Mouse (Mus musculus) neural tube, embryonic 13.5 days (tissue): ENCODE measurements at regions not wholly inside any gene's neighbourhood (a gene's known extent, or its start where the extent isn't known, plus 50 kb on each side); places are given as distances from the start of the nearest gene placed in this dataset.

Experiments
- ATAC-seq: fragments of 200-750 bp; cut with Nextera tagmentation; 2 replicates; pipeline ENCODE4 v1.8.0; 2017; ENCODE audit warnings: low read depth, mild to moderate bottlenecking, moderate TSS enrichment, moderate library complexity
- H3K27ac ChIP-seq: fragments of 300-500 bp; sonication (generic); replicated peaks from 2 replicates; pipeline ENCODE4 v1.5.1; 2015; ENCODE audit warnings: moderate library complexity, mild to moderate bottlenecking, inconsistent platforms
- H3K27me3 ChIP-seq: fragments of 300-500 bp; sonication (generic); 2 replicates; pipeline ENCODE4 v1.6.1; 2015; ENCODE audit warnings: mild to moderate bottlenecking, inconsistent platforms
- H3K36me3 ChIP-seq: fragments of 300-500 bp; sonication (generic); 2 replicates; pipeline ENCODE4 v1.6.1; 2015; ENCODE audit warnings: mild to moderate bottlenecking, inconsistent platforms
- H3K4me1 ChIP-seq: fragments of 300-500 bp; sonication (generic); replicated peaks from 2 replicates; pipeline ENCODE4 v1.6.1; 2015; ENCODE audit warnings: inconsistent platforms
- H3K4me2 ChIP-seq: fragments of 300-500 bp; sonication (generic); 2 replicates; pipeline ENCODE4 v1.6.1; 2015; ENCODE audit warnings: inconsistent platforms, mild to moderate bottlenecking, moderate library complexity
- H3K4me3 ChIP-seq: fragments of 300-500 bp; sonication (generic); 2 replicates; pipeline ENCODE4 v1.5.1; 2015; ENCODE audit warnings: mild to moderate bottlenecking, inconsistent platforms
- H3K9ac ChIP-seq: fragments of 300-500 bp; sonication (generic); 2 replicates; pipeline ENCODE4 v1.6.1; 2015; ENCODE audit warnings: moderate library complexity, mild to moderate bottlenecking, inconsistent platforms
- H3K9me3 ChIP-seq: fragments of 300-500 bp; sonication (generic); 2 replicates; pipeline ENCODE4 v1.6.1; 2016; ENCODE audit warnings: inconsistent platforms
- WGBS: fragments of 180-500 bp; shearing (Covaris S2); methylation state at CpG from one replicate; pipeline ENCODE4 v1.1.7; 2015; 5-methylcytosine and 5-hydroxymethylcytosine counted together

DNA sequence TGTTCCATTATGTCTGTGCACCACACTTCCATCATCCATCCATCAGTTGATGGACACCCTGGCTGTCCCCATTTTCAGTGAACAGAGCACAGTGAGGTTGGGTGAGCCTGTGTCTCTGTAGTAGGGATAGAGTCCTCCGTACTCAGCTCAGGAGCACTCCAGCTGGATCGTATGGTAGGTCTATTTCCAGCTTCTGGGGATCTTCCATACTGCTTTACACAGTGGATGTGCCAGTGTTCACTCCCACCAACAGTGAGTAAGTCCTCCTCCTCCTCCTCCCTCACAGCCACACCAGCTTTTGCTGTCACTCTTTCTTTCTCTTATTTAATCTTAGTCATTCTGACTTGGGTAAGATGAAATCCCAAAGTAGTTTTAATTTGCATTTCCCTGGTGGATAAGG lies 310.4 kb downstream of the Etnk1 start:
- no peak overlapping the region for H3K4me2 ChIP-seq
- no peaks in the 10 kb centered on the region for H3K9me3 ChIP-seq
- no peak overlapping the region for H3K4me3 ChIP-seq
- no peak overlapping the region for H3K9ac ChIP-seq
- no peaks in the 10 kb centered on the region for H3K4me1 ChIP-seq
- ATAC-seq, result no peak
- H3K27ac ChIP-seq, result no peak overlapping the region
- no peaks in the 10 kb centered on the region for H3K36me3 ChIP-seq
- 91% methylated on average over 2 of the region's 2 CpGs for WGBS
- no peaks in the 10 kb centered on the region for H3K27me3 ChIP-seq

DNA sequence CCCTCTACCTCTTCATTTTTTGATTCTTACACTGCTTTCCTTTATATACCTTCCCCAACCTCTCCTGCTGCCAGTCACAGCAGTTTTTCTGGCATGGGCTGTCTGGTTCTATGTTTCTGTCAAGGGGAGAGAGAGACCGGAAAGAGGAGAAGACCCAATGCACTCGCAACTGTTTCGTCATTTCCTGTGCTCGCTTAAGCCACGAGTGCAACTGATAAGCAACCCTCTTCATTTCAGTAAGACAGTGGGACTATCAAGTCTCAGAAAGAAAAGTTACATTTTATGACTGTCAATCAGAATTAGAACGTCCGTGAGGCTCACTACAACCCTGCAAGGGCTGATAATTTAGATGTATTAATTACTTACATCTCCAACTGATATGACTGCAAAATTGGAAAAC lies 312.2 kb downstream of the Etnk1 start:
- no peak overlapping the region for H3K9ac ChIP-seq
- H3K36me3 ChIP-seq, result no peaks in the 10 kb centered on the region
- no peak overlapping the region for H3K4me2 ChIP-seq
- no peak for ATAC-seq
- 85% methylated on average over 7 of the region's 7 CpGs for WGBS
- H3K27me3 ChIP-seq, result no peaks in the 10 kb centered on the region
- no peak overlapping the region for H3K4me3 ChIP-seq
- H3K27ac ChIP-seq, result no peak overlapping the region
- H3K9me3 ChIP-seq, result no peaks in the 10 kb centered on the region
- no peaks in the 10 kb centered on the region for H3K4me1 ChIP-seq

DNA sequence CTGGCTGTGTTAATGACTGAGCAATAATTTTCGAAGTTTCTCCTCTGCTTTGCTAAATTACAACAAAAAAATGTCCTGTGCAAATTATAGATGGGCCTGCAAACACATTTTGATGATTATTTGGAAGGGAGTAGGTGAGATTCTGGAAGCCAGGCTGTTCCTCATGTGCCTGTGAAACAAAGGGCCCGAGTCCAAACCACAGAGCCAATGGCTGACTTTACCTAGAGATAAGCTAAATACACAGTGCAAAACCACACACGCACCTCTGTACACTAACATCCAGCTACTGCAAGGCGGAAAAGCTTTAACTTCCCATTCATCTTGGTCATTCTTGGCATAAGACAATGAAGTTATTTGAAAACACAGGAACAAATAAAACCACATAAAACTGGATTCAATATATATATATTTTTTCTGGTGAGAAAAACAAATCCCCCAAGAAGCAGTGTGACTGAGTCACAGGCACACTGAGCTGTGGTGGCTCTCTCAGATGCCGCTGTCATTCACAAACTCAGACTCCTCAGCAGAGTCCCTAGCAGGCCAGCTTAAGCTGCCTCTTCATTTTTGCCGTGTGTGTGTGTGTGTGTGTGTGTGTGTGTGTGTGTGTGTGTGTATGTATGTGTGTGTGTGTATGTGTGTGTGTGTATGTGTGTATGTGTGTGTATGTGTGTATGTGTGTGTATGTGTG lies 312.8 kb downstream of the Etnk1 start:
- no peaks in the 10 kb centered on the region for H3K27me3 ChIP-seq
- no peak overlapping the region for H3K4me2 ChIP-seq
- H3K4me3 ChIP-seq, result no peak overlapping the region
- 92% methylated on average over 6 of the region's 6 CpGs for WGBS
- H3K9me3 ChIP-seq, result no peaks in the 10 kb centered on the region
- no peak overlapping the region for H3K27ac ChIP-seq
- H3K9ac ChIP-seq, result no peak overlapping the region
- no peaks in the 10 kb centered on the region for H3K4me1 ChIP-seq
- H3K36me3 ChIP-seq, result no peaks in the 10 kb centered on the region
- no peak for ATAC-seq

DNA sequence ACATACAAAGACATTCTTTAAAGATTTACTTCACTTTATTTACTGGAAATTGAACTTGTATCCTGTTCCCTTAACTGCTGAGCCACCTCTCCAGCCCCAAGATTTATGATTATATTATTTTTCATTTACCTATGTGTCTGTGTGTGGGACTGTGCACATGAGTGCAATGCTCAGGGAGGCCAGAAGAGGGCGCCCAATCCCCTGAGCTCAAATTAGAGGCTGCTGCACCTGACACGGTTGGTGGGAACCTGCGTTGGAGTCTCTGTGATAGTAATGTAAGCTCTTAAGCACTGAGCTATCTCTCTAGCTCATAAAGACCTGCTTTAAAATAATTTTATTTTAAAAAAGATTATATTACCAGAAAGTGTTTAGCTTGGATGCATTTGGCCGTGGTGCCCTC lies 315.3 kb downstream of the Etnk1 start:
- H3K4me3 ChIP-seq, result no peak overlapping the region
- no peak overlapping the region for H3K4me2 ChIP-seq
- H3K27me3 ChIP-seq, result no peaks in the 10 kb centered on the region
- ATAC-seq, result no peak
- H3K9ac ChIP-seq, result no peak overlapping the region
- no peaks in the 10 kb centered on the region for H3K36me3 ChIP-seq
- 80% methylated on average over 4 of the region's 4 CpGs for WGBS
- no peaks in the 10 kb centered on the region for H3K9me3 ChIP-seq
- no peak overlapping the region for H3K27ac ChIP-seq
- no peaks in the 10 kb centered on the region for H3K4me1 ChIP-seq

DNA sequence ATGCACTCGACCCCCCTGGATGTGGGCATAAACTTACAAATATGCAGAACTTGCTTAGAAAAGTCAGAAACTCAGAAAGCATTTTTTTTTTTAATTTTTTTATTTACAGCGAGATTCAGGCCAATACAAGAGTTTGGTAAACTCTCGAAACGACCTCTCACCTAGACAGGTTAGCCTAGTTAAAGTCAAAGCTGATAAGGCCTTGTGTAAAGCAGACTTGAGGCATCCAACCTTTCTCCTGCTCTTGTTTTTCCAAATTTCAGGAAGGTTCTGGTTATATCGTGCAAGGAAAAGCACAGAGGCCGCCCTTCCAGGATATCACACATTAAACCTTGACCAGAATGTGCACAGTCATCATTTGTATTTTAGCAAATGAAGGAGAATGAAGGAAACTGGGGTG lies 315.8 kb downstream of the Etnk1 start:
- Histone ChIP-seq H3K9me3 (no peaks in the 10 kb centered on the region), H3K4me1 (no peaks in the 10 kb centered on the region), H3K9ac (no peak overlapping the region), H3K4me2 (no peak overlapping the region), H3K27ac (no peak overlapping the region), H3K27me3 (no peaks in the 10 kb centered on the region), H3K36me3 (no peaks in the 10 kb centered on the region), H3K4me3 (no peak overlapping the region)
- 92% methylated on average over 6 of the region's 6 CpGs for WGBS
- ATAC-seq, result no peak

DNA sequence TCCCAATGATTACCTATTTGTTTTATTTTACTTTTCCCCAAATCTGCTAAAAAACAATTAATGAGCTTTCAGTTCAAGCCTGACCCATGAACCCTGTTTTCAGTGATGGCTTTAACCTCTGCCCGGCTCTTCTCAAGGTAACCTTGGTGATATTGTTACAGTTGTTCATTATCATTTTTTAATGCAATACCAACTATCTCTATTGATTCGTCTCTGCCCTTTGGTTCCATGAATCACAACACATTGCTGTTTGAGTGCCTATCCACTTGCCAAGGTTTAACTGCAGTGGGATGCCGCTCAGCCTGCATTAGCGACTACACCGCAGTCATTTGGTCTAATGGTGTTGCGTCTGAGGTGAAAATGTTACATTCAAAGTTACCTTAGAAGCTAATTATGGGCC lies 317.9 kb downstream of the Etnk1 start:
- no peaks in the 10 kb centered on the region for H3K36me3 ChIP-seq
- no peaks in the 10 kb centered on the region for H3K4me1 ChIP-seq
- H3K4me3 ChIP-seq, result no peak overlapping the region
- H3K27me3 ChIP-seq, result no peaks in the 10 kb centered on the region
- no peak overlapping the region for H3K9ac ChIP-seq
- H3K9me3 ChIP-seq, result no peaks in the 10 kb centered on the region
- no peak for ATAC-seq
- H3K4me2 ChIP-seq, result no peak overlapping the region
- 93% methylated on average over 6 of the region's 6 CpGs for WGBS
- no peak overlapping the region for H3K27ac ChIP-seq

DNA sequence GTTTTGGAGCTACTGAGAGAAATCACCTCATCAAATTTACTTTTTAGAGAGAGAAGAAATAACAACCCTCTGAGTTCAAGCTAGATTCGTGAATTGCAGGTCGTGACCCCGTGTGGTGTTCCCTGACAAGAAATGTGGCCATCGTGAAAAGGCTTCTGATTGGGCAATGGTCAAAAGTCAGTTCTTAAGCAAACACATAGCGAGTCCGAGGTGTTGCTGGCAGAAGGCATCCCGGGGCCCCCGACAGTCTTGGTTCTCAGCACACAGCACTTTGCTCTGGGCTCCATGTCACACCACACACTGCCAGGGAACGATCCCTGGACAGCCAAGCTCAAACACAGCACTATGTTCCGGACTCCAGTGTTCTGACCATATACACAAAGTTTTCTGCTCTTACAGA lies 320.0 kb downstream of the Etnk1 start:
- Histone ChIP-seq H3K27ac (no peak overlapping the region), H3K4me3 (no peak overlapping the region), H3K27me3 (no peaks in the 10 kb centered on the region), H3K36me3 (no peaks in the 10 kb centered on the region), H3K9me3 (no peaks in the 10 kb centered on the region), H3K4me2 (no peak overlapping the region), H3K9ac (no peak overlapping the region), H3K4me1 (no peaks in the 10 kb centered on the region)
- ATAC-seq, result no peak
- WGBS, result 83% methylated on average over 10 of the region's 10 CpGs

DNA sequence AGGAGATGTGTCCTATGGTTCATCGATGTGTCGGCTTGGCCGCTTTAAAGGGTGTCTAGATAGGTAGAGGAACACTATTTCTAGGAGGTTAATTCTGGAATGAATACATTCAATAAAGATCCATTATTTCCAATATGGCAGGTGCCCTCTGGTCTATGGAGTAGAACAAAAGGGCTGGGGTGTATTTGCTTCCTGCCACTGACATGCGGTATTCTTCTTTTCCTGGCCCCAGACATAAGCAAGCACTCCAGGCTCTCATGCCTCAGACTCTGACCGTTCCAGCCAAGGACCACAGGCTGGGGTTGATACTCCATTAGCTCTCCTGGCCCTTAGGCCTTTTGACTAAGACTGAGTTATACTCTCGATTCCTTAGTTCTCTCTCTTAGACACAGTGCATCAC lies 323.0 kb downstream of the Etnk1 start:
- H3K9ac ChIP-seq, result no peak overlapping the region
- no peaks in the 10 kb centered on the region for H3K4me1 ChIP-seq
- no peak overlapping the region for H3K27ac ChIP-seq
- ATAC-seq, result no peak
- H3K27me3 ChIP-seq, result no peaks in the 10 kb centered on the region
- no peaks in the 10 kb centered on the region for H3K9me3 ChIP-seq
- H3K4me2 ChIP-seq, result no peak overlapping the region
- WGBS, result 93% methylated on average over 6 of the region's 6 CpGs
- H3K4me3 ChIP-seq, result no peak overlapping the region
- no peaks in the 10 kb centered on the region for H3K36me3 ChIP-seq

DNA sequence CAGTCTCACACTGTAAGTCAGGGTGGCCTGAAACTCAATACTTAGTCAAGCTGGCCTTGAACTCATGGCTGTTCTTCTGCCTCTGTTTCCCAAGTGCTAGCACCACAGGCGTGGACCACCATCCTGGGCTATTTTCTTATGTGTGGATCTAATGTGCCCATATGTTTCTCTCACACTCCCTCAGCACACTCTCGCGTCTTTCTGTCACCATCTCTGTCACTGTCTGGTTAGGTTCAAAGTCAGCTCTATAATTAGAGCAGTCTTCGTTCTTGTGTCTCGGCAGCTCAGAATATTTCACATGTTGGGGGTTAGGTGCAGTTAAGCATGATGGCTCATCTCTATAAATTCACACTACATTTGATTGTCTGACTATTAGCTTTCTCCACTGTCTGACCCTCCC lies 324.4 kb downstream of the Etnk1 start:
- Histone ChIP-seq H3K9me3 (no peaks in the 10 kb centered on the region), H3K4me3 (no peak overlapping the region), H3K36me3 (no peaks in the 10 kb centered on the region), H3K27me3 (no peaks in the 10 kb centered on the region), H3K4me2 (no peak overlapping the region), H3K4me1 (no peaks in the 10 kb centered on the region), H3K27ac (no peak overlapping the region), H3K9ac (no peak overlapping the region)
- 91% methylated on average over 5 of the region's 5 CpGs for WGBS
- no peak for ATAC-seq

DNA sequence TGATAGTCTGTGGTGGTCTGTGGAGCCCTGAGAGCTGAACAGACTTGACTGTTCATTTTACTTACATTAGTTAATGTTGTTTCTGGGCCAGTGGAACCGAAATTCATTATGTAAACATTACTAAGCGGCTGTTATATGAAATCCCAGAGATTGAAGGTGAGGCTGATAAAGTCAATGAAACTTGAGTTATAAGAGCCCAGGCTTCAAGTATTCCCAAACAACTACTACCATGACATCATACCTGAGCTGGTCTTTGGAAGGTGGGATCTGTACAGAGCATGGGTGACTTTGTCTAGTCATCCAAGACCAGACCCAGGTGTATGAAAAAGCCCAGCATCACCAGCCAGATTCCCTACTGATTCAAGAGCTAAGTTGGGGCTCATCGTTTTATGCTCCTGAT lies 326.5 kb downstream of the Etnk1 start:
- ATAC-seq, result no peak
- H3K4me3 ChIP-seq, result no peak overlapping the region
- H3K36me3 ChIP-seq, result no peaks in the 10 kb centered on the region
- H3K27ac ChIP-seq, result no peak overlapping the region
- peaks cover 3% of the 10 kb centered on the region for H3K4me1 ChIP-seq
- 94% methylated on average over 3 of the region's 3 CpGs for WGBS
- no peaks in the 10 kb centered on the region for H3K27me3 ChIP-seq
- H3K9ac ChIP-seq, result no peak overlapping the region
- no peaks in the 10 kb centered on the region for H3K9me3 ChIP-seq
- H3K4me2 ChIP-seq, result no peak overlapping the region

DNA sequence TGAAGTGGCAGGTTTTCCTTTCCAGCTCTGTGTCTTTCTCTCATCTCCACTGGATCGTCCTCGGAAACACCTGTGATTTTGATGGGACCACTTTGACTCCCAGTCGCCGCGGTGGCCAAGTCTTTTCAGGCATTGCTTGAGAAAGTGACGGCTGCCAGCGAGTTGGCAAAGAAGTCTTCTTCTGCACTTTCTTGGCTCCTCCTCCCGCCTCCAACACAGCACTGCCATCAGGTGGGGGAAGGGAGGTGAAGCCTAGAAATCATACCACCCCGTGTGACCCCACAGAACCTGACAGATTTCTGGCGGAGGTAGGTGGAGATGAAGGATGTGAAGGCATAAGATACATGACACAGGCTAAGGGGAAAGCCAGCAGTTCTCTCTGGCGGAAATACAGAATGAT lies 327.3 kb downstream of the Etnk1 start:
- no peaks in the 10 kb centered on the region for H3K9me3 ChIP-seq

DNA sequence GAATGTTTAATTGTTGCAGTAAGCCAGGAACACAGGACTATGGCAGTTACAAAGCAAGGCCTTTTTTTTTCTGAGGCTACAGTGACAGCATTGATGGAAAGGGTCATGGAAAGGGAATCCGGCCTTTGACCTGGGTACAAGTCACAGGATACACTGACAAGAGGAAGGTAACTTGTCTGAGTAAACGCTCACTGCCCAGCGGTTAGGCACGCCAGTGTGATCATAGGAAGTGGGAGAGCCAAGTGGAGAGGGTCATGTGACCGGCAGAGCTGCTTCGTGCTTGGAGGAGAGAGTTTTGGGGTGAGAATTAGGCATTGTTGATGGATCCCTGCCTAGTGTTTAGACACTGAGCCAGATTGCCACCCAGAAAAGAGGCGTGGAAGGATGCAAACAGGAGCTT lies 327.9 kb downstream of the Etnk1 start:
- no peak for ATAC-seq
- WGBS, result 80% methylated on average over 7 of the region's 7 CpGs
- H3K4me2 ChIP-seq, result no peak overlapping the region

More for the DNA sequence above, 327.3 kb downstream of the Etnk1 start:
- ATAC-seq, result no peak
- Histone ChIP-seq H3K27ac (no peak overlapping the region), H3K4me2 (no peak overlapping the region), H3K4me1 (peaks cover 10% of the 10 kb centered on the region), H3K4me3 (no peak overlapping the region), H3K9ac (no peak overlapping the region), H3K27me3 (no peaks in the 10 kb centered on the region), H3K36me3 (no peaks in the 10 kb centered on the region)
- WGBS, result 90% methylated on average over 11 of the region's 11 CpGs

DNA sequence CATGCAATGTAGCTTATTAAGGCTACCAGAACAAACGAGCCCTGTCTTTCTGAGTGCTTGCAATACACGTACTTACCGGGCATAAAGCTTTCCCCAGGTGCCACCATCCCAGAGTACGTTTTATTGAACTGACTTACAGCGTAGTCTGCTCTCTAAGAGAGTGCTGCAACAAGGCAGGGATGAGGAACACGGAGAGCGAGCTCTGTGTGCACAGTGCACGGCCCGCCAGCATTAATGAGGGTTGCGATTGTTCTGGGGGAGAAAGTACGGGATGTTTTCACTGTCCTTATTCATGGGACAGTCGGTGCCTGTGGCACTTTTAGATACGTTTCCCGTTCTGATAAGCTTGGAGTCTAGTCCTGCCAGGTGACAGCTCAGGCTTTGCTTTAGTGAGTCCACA lies 331.7 kb downstream of the Etnk1 start:
- peak; percentile 53; the same call in 1 of the 2 replicates for ATAC-seq
- 51% methylated on average over 14 of the region's 14 CpGs for WGBS

More for the DNA sequence above, 327.9 kb downstream of the Etnk1 start:
- H3K27me3 ChIP-seq, result no peaks in the 10 kb centered on the region
- H3K4me3 ChIP-seq, result no peak overlapping the region
- no peaks in the 10 kb centered on the region for H3K9me3 ChIP-seq
- peaks cover 14% of the 10 kb centered on the region for H3K4me1 ChIP-seq
- H3K36me3 ChIP-seq, result no peaks in the 10 kb centered on the region
- H3K9ac ChIP-seq, result no peak overlapping the region
- no peak overlapping the region for H3K27ac ChIP-seq

More for the DNA sequence above, 331.7 kb downstream of the Etnk1 start:
- H3K4me1 ChIP-seq, result peaks cover 25% of the 10 kb centered on the region
- H3K27ac ChIP-seq, result no peak overlapping the region
- no peaks in the 10 kb centered on the region for H3K9me3 ChIP-seq
- no peaks in the 10 kb centered on the region for H3K36me3 ChIP-seq
- no peak overlapping the region for H3K4me3 ChIP-seq
- peak overlapping the region; percentile 5; the same call in 1 of the 2 replicates for H3K9ac ChIP-seq
- peak overlapping the region; percentile 2; the same call in 1 of the 2 replicates for H3K4me2 ChIP-seq
- no peaks in the 10 kb centered on the region for H3K27me3 ChIP-seq
